Comparison of ENCODE assay signal across 8 mouse cellular contexts in genomic region chr11:51290066-51290955, GRCm38 (mm10). TPM values are rescaled to one million over a fixed set of nuclear protein-coding genes. Genes with fewer than 3 reads are reported as not detected.
DNase-seq lines count a peak whose midpoint lies in the region; ATAC-seq and TF ChIP-seq lines count a peak whose summit lies in the region.

No protein-coding gene starts in this region.

- no peak overlapping the region for H3K27ac ChIP-seq in cortical plate, adult 2 months (ENCODE audit: insufficient read depth, low read length)
- no peak overlapping the region for H3K27ac ChIP-seq in heart, adult 2 months
- peak overlapping the region; percentile 70; the same call in 1 of the 2 replicates for H3K27ac ChIP-seq in lung, embryonic 14.5 days (ENCODE audit: low read depth)

- H3K9ac ChIP-seq in heart, adult 2 months (ENCODE audit: low read depth, low read length) = peak overlapping the region; percentile 51
- peak overlapping the region; percentile 49 for H3K9ac ChIP-seq in lung, embryonic 14.5 days

- peak; percentile 94 for DNase-seq in heart, adult 11 months
- no peak for DNase-seq in heart, adult 8-10 months (ENCODE audit: low spot score)
- DNase-seq in heart, adult 2 months = peak in 1 of 2 experiments; percentile 56
- peak; percentile 24 to 25 for DNase-seq in kidney, adult 8-10 months
- peak; percentile 77 for DNase-seq in lung, embryonic 14.5 days
- DNase-seq in retina, embryonic 14.5 days (ENCODE audit: low spot score) = peak; percentile 80
- no peak for DNase-seq in natural killer cell, adult 2 months (ENCODE audit: low spot score in 2 of 2)

- H3K36me3 ChIP-seq in heart, adult 2 months (ENCODE audit: control insufficient read depth, insufficient read depth, low read length) = no peaks in the 10 kb centered on the region
- no peaks in the 10 kb centered on the region for H3K36me3 ChIP-seq in lung, embryonic 14.5 days (ENCODE audit: insufficient read depth)

- ATAC-seq in lung, embryonic 14.5 days (ENCODE audit: insufficient read depth) = peak; percentile 80

- 7% methylated on average over 56 of the region's 74 CpGs for WGBS in heart, adult 2 months
- 1% methylated on average over 74 of the region's 74 CpGs for WGBS in lung, embryonic 14.5 days

- H3K4me3 ChIP-seq in cortical plate, adult 2 months (ENCODE audit: insufficient read depth, low read length) = peak overlapping the region; percentile 3; the same call in 1 of the 2 replicates
- peak overlapping the region; percentile 65 for H3K4me3 ChIP-seq in heart, adult 2 months
- H3K4me3 ChIP-seq in lung, embryonic 14.5 days (ENCODE audit: low read depth, low read length) = peak overlapping the region; percentile 50

- H3K27me3 ChIP-seq in heart, adult 2 months (ENCODE audit: control insufficient read depth, insufficient read depth, low read length) = no peaks in the 10 kb centered on the region
- no peaks in the 10 kb centered on the region for H3K27me3 ChIP-seq in lung, embryonic 14.5 days (ENCODE audit: insufficient read depth, low read length)

- no peak for TF ChIP-seq EP300 in heart, adult 2 months (IDR thresholded peaks at IDR 0.05; ENCODE audit: insufficient read depth, low read depth, low read length)

- no peak for TF ChIP-seq CTCF in cortical plate, adult 2 months (IDR thresholded peaks at IDR 0.05; ENCODE audit: extremely low read depth, insufficient read depth, low read length)
- peak; percentile 24; the same call in 1 of the 2 replicates for TF ChIP-seq CTCF in heart, adult 2 months (IDR thresholded peaks at IDR 0.05)
- TF ChIP-seq CTCF in lung, embryonic 14.5 days (IDR thresholded peaks at IDR 0.05; ENCODE audit: low read depth) = peak; percentile 16; the same call in 1 of the 2 replicates

- peaks cover 2% of the 10 kb centered on the region; the same call in 1 of the 2 replicates for H3K4me1 ChIP-seq in cortical plate, adult 2 months (ENCODE audit: control insufficient read depth, insufficient read depth, low read length)
- peaks cover 1% of the 10 kb centered on the region; the same call in 1 of the 2 replicates for H3K4me1 ChIP-seq in heart, adult 2 months (ENCODE audit: control insufficient read depth, insufficient read depth, low read length)
- no peaks in the 10 kb centered on the region for H3K4me1 ChIP-seq in lung, embryonic 14.5 days (ENCODE audit: insufficient read depth)

- H3K4me2 ChIP-seq in lung, embryonic 14.5 days = peak overlapping the region; percentile 64

- intact Hi-C loops in heart, adult 2 months (cut with DNase I) = no loop called here

- TF ChIP-seq POLR2A in cortical plate, adult 2 months (IDR thresholded peaks at IDR 0.05; ENCODE audit: extremely low read depth, insufficient read depth, low read length) = no peak
- TF ChIP-seq POLR2A in heart, adult 2 months (IDR thresholded peaks at IDR 0.05; ENCODE audit: insufficient read depth, low read depth, low read length) = no peak

- H3K79me2 ChIP-seq in heart, adult 2 months (replicated peaks; ENCODE audit: control insufficient read depth, insufficient read depth, low read length) = no peaks in the 10 kb centered on the region

- H3K9me3 ChIP-seq in lung, embryonic 14.5 days (ENCODE audit: low read depth, low read length) = peaks cover 2% of the 10 kb centered on the region; the same call in 1 of the 2 replicates

RNA-seq across cellular contexts. Expression of gene Col23a1, which starts 0.6 kb away (rescaled TPM):
- total RNA-seq in heart, adult 8-10 months (2022) = 1 to 10 TPM; 1.4 to 3.2 (median 1.9) TPM
- 7.2 and 7.3 TPM in 2 replicates for polyA plus RNA-seq in cortical plate, adult 2 months (2012; rRNA removed)
- 1 to 10 TPM; 1.1 to 1.7 TPM for total RNA-seq in heart, adult 2 months (2021)
- polyA plus RNA-seq in heart, adult 2 months (2012; rRNA removed) = 1.1 and 1.3 TPM in 2 replicates
- 27.6 and 29.4 TPM in 2 replicates for polyA plus RNA-seq in lung, embryonic 14.5 days (2014; fragmentation: Nextera tagmentation; extraction: Ambion mirVana)

RNA-seq across cellular contexts. Expression of gene BC049762, which starts 27.5 kb away (rescaled TPM):
- total RNA-seq in heart, adult 8-10 months (2022) = under 1 TPM in 2 of 4 experiments, not detected in 2; 0.38 to 0.50 TPM
- 0.13 TPM in 1 of 2 replicates, not detected in the other for polyA plus RNA-seq in cortical plate, adult 2 months (2012; rRNA removed)
- under 1 TPM in 1 of 2 experiments, not detected in 1; 0.41 TPM for total RNA-seq in heart, adult 2 months (2021)
- 0.23 and 0.84 TPM in 2 replicates for polyA plus RNA-seq in heart, adult 2 months (2012; rRNA removed)
- 0.53 and 1.4 TPM in 2 replicates for polyA plus RNA-seq in lung, embryonic 14.5 days (2014; fragmentation: Nextera tagmentation; extraction: Ambion mirVana)

RNA-seq across cellular contexts. Expression of gene Clk4, which starts 28.8 kb away (rescaled TPM):
- total RNA-seq in heart, adult 8-10 months (2022) = 10 to 100 TPM; 28.6 to 47.2 (median 37.7) TPM
- polyA plus RNA-seq in cortical plate, adult 2 months (2012; rRNA removed) = 190 and 194 TPM in 2 replicates
- total RNA-seq in heart, adult 2 months (2021) = 10 to 100 TPM; 32.5 to 41.9 TPM
- polyA plus RNA-seq in heart, adult 2 months (2012; rRNA removed) = 26.2 and 42.8 TPM in 2 replicates
- 106 and 115 TPM in 2 replicates for polyA plus RNA-seq in lung, embryonic 14.5 days (2014; fragmentation: Nextera tagmentation; extraction: Ambion mirVana)

Comparison
In these comparisons a context has a peak if more than half of its experiments do, and no peak if none do; other contexts are left out.
1. DNase-seq: peak in heart, adult 11 months (single experiment), kidney, adult 8-10 months (2 of 2), lung, embryonic 14.5 days (single experiment) and retina, embryonic 14.5 days (single experiment); none in heart, adult 8-10 months (single experiment) and natural killer cell, adult 2 months (0 of 2).
2. H3K4me3 ChIP-seq: peak in every context shown above with its lines; median percentile 65 in heart, adult 2 months; 50 in lung, embryonic 14.5 days; 3 in cortical plate, adult 2 months.